Mouse (Mus musculus) hindbrain, embryonic 11.5 days (tissue): ENCODE results near the gene Fn3krp. TPM values are rescaled to one million over a fixed set of nuclear protein-coding genes. Genes with fewer than 3 reads are reported as not detected.

Source experiments
- ATAC-seq: fragments of 200-750 bp; cut with Nextera tagmentation; 2 replicates; pipeline ENCODE4 v1.8.0; 2017; ENCODE audit warnings: mild to moderate bottlenecking, moderate TSS enrichment, moderate library complexity; ENCODE audit not compliant: low FRiP score
- DNase-seq: peaks from one replicate; pipeline ENCODE4 v3.0.0-alpha.2; 2015; ENCODE audit warnings: low spot score
- H3K27ac ChIP-seq: fragments of 300-500 bp; sonication (generic); 2 replicates; pipeline ENCODE4 v1.5.1; 2014; ENCODE audit warnings: mild to moderate bottlenecking, low read depth, low read length
- H3K27me3 ChIP-seq: fragments of 300-500 bp; sonication (generic); 2 replicates; pipeline ENCODE4 v1.6.1; 2014; ENCODE audit warnings: mild to moderate bottlenecking, low read length, moderate library complexity, mixed read lengths; ENCODE audit not compliant: control insufficient read depth, insufficient read depth
- H3K36me3 ChIP-seq: fragments of 300-500 bp; sonication (generic); 2 replicates; pipeline ENCODE4 v1.6.1; 2014; ENCODE audit warnings: mild to moderate bottlenecking, low read length, moderate library complexity, mixed read lengths; ENCODE audit not compliant: control insufficient read depth, insufficient read depth
- H3K4me1 ChIP-seq: fragments of 300-500 bp; sonication (generic); replicated peaks from 2 replicates; pipeline ENCODE4 v1.6.1; 2014; ENCODE audit warnings: low read length, mixed read lengths; ENCODE audit not compliant: control insufficient read depth, insufficient read depth
- H3K4me2 ChIP-seq: fragments of 300-500 bp; sonication (generic); replicated peaks from 2 replicates; pipeline ENCODE4 v1.6.1; 2014; ENCODE audit warnings: mild to moderate bottlenecking, low read depth, low read length
- H3K4me3 ChIP-seq: fragments of 300-500 bp; sonication (generic); 2 replicates; pipeline ENCODE4 v1.5.1; 2014; ENCODE audit warnings: low read depth, low read length
- H3K9ac ChIP-seq: fragments of 300-500 bp; sonication (generic); 2 replicates; pipeline ENCODE4 v1.6.1; 2014; ENCODE audit warnings: low read depth, low read length
- H3K9me3 ChIP-seq: fragments of 300-500 bp; sonication (generic); 2 replicates; pipeline ENCODE4 v1.6.1; 2016; ENCODE audit warnings: low read length; ENCODE audit not compliant: control insufficient read depth
- WGBS: fragments of 180-500 bp; shearing (Covaris S2); extraction: QIAGEN DNeasy Blood & Tissue Kit; methylation state at CpG from one replicate; pipeline ENCODE4 v1.1.7; 2014; 5-methylcytosine and 5-hydroxymethylcytosine counted together
- polyA plus RNA-seq: library from polyadenylated mRNA; unstranded; fragments of >200 nt; fragmentation: Nextera tagmentation; extraction: Ambion mirVana; gene quantifications from 2 replicates; pipeline ENCODE4 v1.2.1, GENCODE M21; 2014

The Fn3krp gene
- polyA plus RNA-seq, 1 experiment from 2014 or later: 8.6 TPM

- DNase-seq: peak; percentile 77
- peak within 1 kb of the TSS; percentile 31; the same call in 1 of the 2 replicates for H3K9ac ChIP-seq
- whole genome bisulfite sequencing: 9% methylated on average over 30 of the region's 30 CpGs
- no peaks in the 10 kb centered on the region for H3K9me3 ChIP-seq
- H3K36me3 ChIP-seq: no peaks in the 10 kb centered on the region
- H3K4me3 ChIP-seq: peak within 1 kb of the TSS; percentile 30
- no peaks in the 10 kb centered on the region for H3K4me1 ChIP-seq
- H3K27ac ChIP-seq: no peak within 1 kb of the TSS
- ATAC-seq: peak; percentile 91
- H3K4me2 ChIP-seq: peak within 1 kb of the TSS; percentile 57
- H3K27me3 ChIP-seq: no peaks in the 10 kb centered on the region
These were observed 13.3 kb downstream of the Fn3krp start, which contains the start of gene Fn3k for GRCm38 (mm10) chr11:121434156-121435155. Fn3k (plus strand) TSS chr11:121434913.

DNA sequence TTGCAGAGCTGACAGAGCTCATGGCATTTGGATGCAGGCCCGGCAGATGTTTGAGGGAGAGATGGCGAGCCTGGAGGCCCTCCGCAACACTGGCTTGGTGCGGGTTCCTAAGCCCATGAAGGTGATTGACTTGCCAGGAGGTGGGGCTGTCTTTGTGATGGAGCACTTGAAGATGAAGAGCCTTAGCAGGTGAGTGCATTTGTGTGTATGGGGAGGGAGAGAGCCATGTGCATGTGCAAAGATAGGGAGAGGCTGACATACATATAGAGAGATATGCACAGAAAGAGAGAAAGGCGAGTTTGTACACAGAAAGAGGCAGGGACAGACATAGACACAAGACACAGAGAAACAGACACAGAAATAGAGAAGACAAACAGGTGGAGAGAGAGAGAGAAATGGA is 16.0 kb downstream of the Fn3krp start:
- Histone ChIP-seq H3K4me3 (no peak overlapping the region), H3K4me1 (no peaks in the 10 kb centered on the region), H3K27me3 (no peaks in the 10 kb centered on the region), H3K27ac (no peak overlapping the region), H3K9ac (no peak overlapping the region), H3K9me3 (no peaks in the 10 kb centered on the region), H3K4me2 (no peak overlapping the region), H3K36me3 (no peaks in the 10 kb centered on the region)
- ATAC-seq (no peak), DNase-seq (no peak)
- 74% methylated on average over 5 of the region's 5 CpGs for WGBS

DNA sequence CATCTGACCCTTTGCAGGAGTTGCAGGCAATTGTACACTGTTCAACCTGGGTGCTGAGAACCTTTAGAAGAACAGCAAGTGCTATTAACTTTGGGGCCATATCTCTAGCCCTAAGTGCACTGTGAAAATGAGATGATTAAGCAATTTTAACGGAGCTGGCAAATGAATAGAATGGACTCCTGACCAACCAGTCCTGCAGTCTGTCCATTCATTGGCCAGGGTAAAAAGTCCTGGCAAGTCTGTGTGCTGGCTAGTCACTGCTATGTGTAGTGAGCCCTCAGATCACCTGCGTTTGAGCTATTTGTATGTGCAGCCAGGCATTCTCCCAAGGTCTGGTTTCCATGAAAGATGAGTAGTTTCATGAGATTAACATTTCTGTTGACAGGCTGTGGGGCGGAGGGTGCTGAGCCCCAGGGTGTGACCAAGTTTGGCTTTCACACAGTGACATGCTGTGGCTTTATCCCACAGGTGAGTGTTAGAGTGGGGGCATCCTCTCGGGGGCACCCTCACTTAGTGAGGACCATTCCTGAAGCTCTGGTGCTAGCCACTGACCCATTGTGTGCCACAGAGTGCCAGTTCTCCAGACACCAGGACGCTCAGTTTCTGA is 18.6 kb downstream of the Fn3krp start:
- H3K4me2 ChIP-seq: no peak overlapping the region
- ATAC-seq: no peak
- H3K36me3 ChIP-seq: no peaks in the 10 kb centered on the region
- H3K9me3 ChIP-seq: no peaks in the 10 kb centered on the region
- no peak overlapping the region for H3K4me3 ChIP-seq
- no peak overlapping the region for H3K27ac ChIP-seq
- no peak overlapping the region for H3K9ac ChIP-seq
- no peaks in the 10 kb centered on the region for H3K4me1 ChIP-seq
- DNase-seq: no peak
- H3K27me3 ChIP-seq: no peaks in the 10 kb centered on the region
- 71% methylated on average over 5 of the region's 5 CpGs for WGBS

DNA sequence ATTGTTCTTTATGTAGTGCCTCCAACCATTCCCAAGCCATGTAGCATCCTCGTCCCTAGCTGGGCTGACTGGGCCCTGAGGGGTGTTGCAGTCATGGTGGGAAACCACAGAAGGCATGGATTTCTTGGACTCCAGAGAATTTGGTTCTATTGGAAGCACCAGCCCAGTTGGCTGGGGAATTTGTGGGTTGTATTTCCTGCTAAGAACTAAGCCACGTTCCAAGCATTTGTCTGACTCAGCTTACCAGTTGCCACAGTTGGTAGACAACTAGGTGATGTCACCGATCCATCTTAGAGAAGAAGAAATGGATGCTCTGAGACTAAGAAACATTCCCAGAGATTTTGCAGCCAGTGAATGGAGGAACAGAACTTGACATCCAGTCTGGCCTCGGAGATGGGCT is 20.5 kb downstream of the Fn3krp start:
- DNase-seq (no peak), ATAC-seq (no peak)
- Histone ChIP-seq H3K4me2 (no peak overlapping the region), H3K9ac (no peak overlapping the region), H3K9me3 (no peaks in the 10 kb centered on the region), H3K4me1 (no peaks in the 10 kb centered on the region), H3K4me3 (no peak overlapping the region), H3K27me3 (no peaks in the 10 kb centered on the region), H3K36me3 (no peaks in the 10 kb centered on the region), H3K27ac (no peak overlapping the region)
- 86% methylated on average over 4 of the region's 4 CpGs for WGBS

DNA sequence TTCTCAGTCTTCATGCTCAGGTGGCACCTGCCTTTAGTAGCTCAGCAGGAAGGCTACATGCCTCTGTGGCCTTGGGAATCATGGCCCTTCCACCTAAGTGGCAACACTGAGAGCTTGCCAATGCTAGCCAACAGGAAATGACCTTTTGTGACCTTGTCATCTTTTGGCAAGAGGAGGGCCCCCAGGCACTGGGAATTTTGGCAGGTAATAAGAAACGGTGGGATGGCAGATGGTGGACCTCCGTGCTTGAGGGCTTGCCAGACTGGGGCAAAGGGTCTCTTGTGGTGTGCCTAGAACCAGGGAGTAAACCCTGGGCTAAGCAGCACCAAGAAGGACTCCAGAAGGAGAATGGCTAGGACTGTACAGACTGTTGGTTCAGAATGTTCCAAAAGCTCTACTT is 20.9 kb downstream of the Fn3krp start:
- no peak overlapping the region for H3K27ac ChIP-seq
- ATAC-seq (no peak), DNase-seq (no peak)
- H3K36me3 ChIP-seq: no peaks in the 10 kb centered on the region
- H3K9me3 ChIP-seq: no peaks in the 10 kb centered on the region
- H3K4me2 ChIP-seq: no peak overlapping the region
- no peaks in the 10 kb centered on the region for H3K4me1 ChIP-seq
- H3K9ac ChIP-seq: no peak overlapping the region
- WGBS: 84% methylated on average over 2 of the region's 2 CpGs
- H3K27me3 ChIP-seq: no peaks in the 10 kb centered on the region
- no peak overlapping the region for H3K4me3 ChIP-seq

- H3K27me3 ChIP-seq: no peaks in the 10 kb centered on the region; the same call in 1 of the 2 replicates
- H3K36me3 ChIP-seq: no peaks in the 10 kb centered on the region
- 21% methylated on average over 9 of the region's 9 CpGs for WGBS
- ATAC-seq (0 out of 2 replicates have a peak, but pooled peaks have one; percentile 4), DNase-seq (no peak)
- H3K4me2 ChIP-seq: peak overlapping the region; percentile 80
- peak overlapping the region; percentile 93 for H3K4me3 ChIP-seq
- H3K27ac ChIP-seq: no peak overlapping the region
- H3K9me3 ChIP-seq: no peaks in the 10 kb centered on the region
- H3K9ac ChIP-seq: peak overlapping the region; percentile 73; the same call in 1 of the 2 replicates
- H3K4me1 ChIP-seq: no peaks in the 10 kb centered on the region
These were observed 30.1 kb downstream of the Fn3krp start for GRCm38 (mm10) chr11:121451216-121451726.

- ATAC-seq (peak; percentile 95), DNase-seq (peak; percentile 95)
- Histone ChIP-seq H3K36me3 (no peaks in the 10 kb centered on the region), H3K4me2 (peak within 1 kb of the TSS; percentile 80), H3K27me3 (no peaks in the 10 kb centered on the region; the same call in 1 of the 2 replicates), H3K4me3 (peak within 1 kb of the TSS; percentile 93), H3K9ac (peak within 1 kb of the TSS; percentile 73), H3K27ac (peak within 1 kb of the TSS; percentile 83), H3K4me1 (no peaks in the 10 kb centered on the region), H3K9me3 (no peaks in the 10 kb centered on the region)
- under 1% methylated on average over 58 of the region's 58 CpGs for WGBS
These were observed 30.8 kb downstream of the Fn3krp start, which contains the start of gene Tbcd for GRCm38 (mm10) chr11:121451753-121452635. Tbcd (plus strand) TSS chr11:121451949.

- DNase-seq: no peak
- Histone ChIP-seq H3K27me3 (no peaks in the 10 kb centered on the region), H3K27ac (no peak overlapping the region), H3K9me3 (no peaks in the 10 kb centered on the region), H3K4me2 (no peak overlapping the region), H3K4me3 (no peak overlapping the region), H3K36me3 (peaks cover 3% of the 10 kb centered on the region; the same call in 1 of the 2 replicates), H3K9ac (no peak overlapping the region), H3K4me1 (no peaks in the 10 kb centered on the region)
- ATAC-seq: no peak
- WGBS: 93% methylated on average over 3 of the region's 3 CpGs
These were observed 36.7 kb downstream of the Fn3krp start for GRCm38 (mm10) chr11:121457874-121458273.
